Mouse (Mus musculus) lung, postnatal 0 days (tissue): ENCODE measurements around the gene Olfr558.
A peak's percentile ranks its signal among the peaks of the same experiment; 100 is the strongest.

Experiments
- CTCF ChIP-seq: IDR thresholded peaks from 2 replicates; pipeline ENCODE4 v1.5.1; 2016; ENCODE audit warnings: antibody characterized with exemption, mild to moderate bottlenecking
- EP300 ChIP-seq: IDR thresholded peaks from 2 replicates; pipeline ENCODE4 v1.6.1; 2016; ENCODE audit warnings: antibody characterized with exemption, mild to moderate bottlenecking, control low read depth

GRCm38 (mm10) chr7:102665378-102665777, 36.6 kb upstream of the Olfr558 start:
- TF ChIP-seq CTCF: peak; percentile 54
- no peak for TF ChIP-seq EP300
